Mouse (Mus musculus): Measurements from ENCODE around the gene Zic1. TPM values are rescaled to one million over a fixed set of nuclear protein-coding genes. Genes with fewer than 3 reads are reported as not detected.

Gene Zic1
- total RNA-seq, 4 experiments from 2014 or later, result 13.6 to 36.2 (median 24.1) TPM

DNA sequence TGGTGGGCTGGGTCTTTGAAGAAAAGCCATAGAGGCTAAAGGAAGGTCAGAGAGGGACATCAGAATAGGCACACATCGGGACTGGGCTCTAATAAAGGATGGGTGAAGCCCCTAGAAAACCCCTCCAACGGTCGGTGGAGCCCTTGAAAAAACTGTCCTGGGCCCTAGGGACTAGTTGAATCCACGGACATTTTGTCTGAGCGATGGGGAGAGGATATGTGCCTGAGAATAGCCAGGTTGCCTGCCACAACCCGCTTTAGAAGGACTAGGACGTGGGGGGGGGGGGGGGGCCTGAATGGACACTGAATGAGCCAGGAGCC, 10.4 kb downstream of the Zic1 start:
- DNase-seq (ENCODE audit: low spot score in 2 of 2), result no peak

DNA sequence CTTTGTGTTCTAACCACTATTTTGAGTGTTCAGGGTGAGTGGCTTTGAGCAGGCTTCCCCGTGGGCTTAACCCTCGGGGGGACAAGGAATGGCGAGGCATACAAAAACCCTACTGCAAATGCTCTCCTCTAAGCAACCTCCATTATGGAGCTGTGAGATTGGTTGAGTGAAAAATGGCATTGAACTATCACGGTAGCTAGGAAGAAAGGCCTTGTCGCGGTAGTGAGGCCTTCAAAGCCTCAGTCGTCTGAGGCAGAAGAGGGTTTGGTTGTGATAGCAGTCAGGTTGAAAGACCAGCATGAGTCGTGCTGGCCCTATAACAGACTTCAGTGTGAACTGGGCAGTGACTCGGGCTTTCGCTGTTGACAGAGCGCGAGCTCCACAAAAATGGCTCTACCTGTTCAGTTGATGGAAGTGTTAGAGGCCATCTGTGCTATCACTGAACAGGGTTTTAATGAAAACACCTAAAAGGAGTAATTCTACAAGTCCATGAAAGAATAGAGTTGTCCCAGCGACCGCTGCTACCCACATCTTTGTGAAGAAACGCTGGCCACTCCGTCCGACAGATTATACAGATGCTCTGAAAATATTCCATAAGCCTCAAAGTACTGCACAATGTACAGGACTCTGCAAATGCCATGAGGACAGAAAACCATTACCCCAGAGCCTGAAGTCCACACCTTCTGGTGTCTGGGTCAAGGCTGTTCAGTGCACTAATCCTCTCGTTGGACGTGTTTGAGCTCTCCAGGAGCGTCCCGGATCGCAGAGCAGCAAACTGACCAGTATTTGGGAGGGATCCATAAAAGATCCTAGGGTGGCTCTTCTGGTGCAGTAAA, 11.0 kb downstream of the Zic1 start:
- DNase-seq (ENCODE audit: low spot score in 2 of 2), result no peak

DNA sequence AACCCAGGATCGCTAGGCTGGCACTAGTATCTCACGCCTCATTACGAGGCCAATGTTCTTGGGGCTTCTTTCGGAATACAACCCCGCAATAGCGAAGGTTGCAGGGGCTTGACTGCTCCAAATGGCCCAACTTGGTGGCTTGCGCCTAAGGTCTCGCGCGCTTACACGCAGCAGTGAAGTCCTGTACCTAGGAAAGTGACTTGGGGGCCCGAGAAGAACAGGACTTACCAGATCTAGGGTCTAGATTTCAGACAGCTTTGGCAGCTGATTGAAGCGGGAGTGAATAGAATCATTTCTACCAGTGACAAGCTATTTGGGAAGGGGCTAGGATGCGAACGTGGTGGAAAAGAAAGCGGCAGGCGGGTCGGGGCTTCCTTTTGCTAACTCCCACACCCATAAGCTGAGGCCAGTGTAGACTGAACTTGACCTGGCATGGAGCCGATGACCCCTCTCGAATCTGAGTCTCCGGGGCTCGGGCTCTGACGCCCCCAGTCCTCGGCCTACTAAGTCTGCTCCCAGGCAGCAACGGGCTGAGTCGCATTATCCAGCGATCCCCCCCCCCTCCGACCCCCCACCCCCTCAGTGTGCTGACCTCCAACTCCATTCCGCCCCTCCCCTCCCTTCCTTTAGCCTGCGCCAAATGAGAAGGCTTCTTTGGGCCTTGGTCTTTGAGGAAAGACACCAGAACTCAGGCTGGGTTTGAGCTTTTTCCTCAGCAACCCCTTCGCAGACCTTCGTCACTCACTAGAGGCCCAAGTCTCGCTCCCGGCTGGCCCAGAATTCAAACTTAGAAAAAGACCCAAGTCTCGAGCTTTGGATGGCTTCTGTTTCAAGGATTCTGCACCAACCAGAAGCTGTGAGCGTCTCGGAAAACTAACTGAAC, 11.8 kb downstream of the Zic1 start:
- DNase-seq (ENCODE audit: low spot score in 2 of 2), result no peak

DNA sequence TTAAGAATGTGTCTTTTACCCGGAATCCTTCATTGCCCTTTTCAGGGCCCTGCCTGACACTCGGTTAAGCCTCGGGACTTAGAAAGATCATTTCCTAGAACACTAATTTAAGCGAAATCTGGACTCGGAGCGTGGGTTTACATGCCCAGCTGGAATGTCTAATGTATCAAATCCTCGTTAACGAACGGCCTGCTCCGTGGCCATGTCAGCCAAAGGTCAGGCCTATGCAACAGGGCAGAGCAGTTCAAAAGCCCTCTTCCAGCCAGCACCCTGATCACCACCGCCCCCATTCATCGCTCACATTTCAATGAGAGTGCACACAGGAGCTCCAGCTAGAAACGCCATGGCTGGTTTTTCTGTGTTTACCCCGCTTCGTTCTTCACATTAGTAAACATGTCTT, 12.8 kb downstream of the Zic1 start:
- no peak for DNase-seq (ENCODE audit: low spot score in 2 of 2)

DNA sequence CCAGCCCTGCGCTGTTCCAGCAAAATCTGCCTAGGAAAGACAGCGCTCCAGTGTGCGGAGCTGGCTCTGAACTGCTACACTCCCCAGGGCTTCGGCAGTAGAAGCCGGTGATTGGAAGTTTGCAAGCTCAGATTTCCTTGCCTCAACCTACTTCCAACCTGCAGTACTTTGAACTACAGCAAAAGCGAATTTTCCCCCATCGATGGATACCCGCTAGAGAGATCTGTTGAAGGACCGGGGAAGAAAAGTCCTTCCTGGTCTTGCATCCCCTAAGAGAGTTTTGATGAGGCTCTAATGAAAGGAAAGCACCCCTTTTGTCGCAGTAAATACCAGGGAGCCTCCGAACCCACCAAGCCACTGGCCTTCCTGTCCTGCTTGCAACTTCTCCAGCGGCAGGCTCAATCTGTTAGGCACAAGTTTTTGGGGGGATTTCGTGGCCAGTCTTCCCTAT, 13.6 kb downstream of the Zic1 start:
- no peak for DNase-seq (ENCODE audit: low spot score in 2 of 2)

DNA sequence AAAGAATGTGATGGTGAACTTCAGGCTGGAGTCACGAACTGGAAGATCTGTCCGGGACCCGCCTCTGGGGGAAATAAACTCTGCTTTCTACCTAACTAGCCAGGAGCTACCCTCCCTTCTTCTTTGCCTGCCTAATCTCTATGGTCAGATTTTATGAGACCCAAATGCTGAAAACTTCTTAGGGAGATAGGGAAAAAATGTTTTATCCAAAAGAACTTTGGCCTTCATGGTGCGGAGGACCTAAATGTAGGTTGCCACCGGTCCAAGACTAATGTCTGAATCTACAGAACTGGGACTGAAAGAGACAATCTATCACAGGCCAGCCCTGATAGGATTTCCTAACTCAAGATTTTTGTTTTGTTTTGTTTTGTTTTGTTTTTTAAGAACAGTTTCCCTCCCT, 14.2 kb downstream of the Zic1 start:
- DNase-seq (ENCODE audit: low spot score in 2 of 2), result no peak

DNA sequence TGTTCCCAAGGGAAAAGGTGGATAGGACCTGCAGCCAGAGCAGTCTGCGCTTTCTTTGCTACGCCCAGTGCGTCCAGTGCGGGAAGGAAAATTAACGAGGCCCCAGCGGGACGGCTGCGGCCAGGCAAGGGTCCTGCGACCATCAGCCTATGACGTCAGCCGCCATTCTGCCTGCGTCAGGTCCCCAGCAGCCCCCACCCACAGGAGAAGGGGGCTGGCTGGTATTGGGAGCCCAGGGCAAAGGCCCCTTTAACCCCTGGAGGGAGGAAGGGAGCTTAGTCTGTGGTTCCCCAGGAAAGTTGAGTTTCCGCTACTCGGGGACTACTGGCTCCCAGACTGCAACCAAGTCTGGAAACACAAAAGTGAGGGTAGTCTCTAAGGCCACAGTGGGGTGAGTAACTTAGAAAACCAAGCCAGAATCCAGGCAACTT, 14.7 kb downstream of the Zic1 start:
- DNase-seq (ENCODE audit: low spot score in 2 of 2), result no peak

DNA sequence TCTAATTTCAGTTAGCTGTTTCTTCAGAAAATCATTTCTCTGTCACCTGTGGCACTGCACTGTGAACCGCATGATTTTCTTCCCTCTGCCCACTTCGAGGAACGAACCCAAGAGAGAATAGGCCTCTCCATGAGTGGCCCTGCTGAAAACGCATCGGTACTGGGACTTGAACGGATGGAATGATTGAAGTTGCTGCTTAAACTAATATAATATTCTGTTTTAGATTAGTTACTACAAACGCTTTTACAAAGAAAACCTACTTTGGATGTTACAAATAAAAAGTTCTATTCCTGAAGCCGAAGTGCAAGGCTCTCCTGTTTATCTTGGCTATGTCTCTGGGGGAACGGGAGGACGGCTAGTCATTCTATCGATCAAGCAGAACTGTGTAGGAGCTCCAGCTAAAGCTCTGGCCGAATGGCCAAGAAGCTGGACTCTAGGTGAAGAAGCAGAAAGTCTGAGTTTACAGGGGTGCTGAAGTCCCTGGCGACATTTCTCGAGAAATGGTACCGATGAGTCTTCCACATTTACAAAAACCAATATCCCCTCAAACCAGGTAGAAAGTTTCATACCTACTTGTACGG, 15.3 kb downstream of the Zic1 start:
- DNase-seq (ENCODE audit: low spot score in 2 of 2), result no peak

DNA sequence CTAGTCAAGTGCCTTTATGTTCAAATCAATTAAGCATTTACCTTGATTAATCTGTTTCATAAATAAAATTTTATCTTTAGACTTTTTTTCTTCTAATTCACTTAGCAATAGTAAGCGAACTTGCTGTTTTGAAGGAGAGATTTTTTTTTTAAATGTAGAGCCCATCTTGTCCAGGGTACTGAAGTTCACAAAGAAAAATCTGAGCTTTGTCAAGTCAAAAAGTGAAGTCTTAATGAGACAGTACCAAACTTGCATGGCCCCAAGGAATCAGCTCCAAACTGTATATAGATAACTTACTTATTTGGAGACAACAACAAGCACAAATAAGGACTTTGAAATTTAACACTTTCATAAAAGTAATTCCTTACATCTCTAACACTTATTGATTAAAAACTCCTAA, 16.9 kb downstream of the Zic1 start:
- DNase-seq (ENCODE audit: low spot score in 2 of 2), result no peak

DNA sequence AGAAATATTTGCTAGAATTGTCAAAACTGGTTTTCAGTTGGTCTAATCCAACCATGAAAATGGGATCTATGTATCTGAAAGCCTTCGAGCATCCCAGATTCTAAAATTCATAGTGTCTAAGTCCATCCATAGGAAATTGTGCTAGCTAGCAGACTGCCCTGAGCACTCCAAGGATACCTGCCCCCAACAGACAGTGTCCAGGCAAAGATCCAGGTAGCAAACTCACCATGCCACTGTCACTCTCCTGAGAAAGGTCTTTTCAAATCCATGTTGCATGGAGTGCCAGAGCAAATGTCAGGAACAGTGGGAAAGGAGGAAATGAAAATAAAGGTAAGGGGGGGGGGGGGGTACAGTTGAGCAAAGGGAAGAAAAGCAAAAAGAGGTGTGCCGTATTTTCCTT, 18.0 kb downstream of the Zic1 start:
- DNase-seq (ENCODE audit: low spot score in 2 of 2), result no peak

Other genes starting within 250 kb of the Zic1 start
- 1 to 10 TPM; 3.2 to 8.1 (median 5.6) TPM for gene Zic4, start 3.4 kb downstream of the Zic1 start, total RNA-seq (2022)

Measured in left cerebral cortex, adult 8-10 months (tissue).